Comparison of ENCODE assay signal across 27 mouse cellular contexts in genomic region chr8:100144124-100144680, GRCm38 (mm10).
"Had no signal": no experiment of that assay in that cellular context is flagged by ENCODE, and none has a peak within 500 bp of the region (broad histone marks: within the 10 kb centered on the region; RNA-seq: fewer than 3 reads in every experiment).

No protein-coding gene starts in this region.

- ATAC-seq: hindbrain, postnatal 0 days; intestine, embryonic 16.5 days; liver, postnatal 0 days had no signal

- H3K36me3 ChIP-seq: heart, embryonic 13.5 days; heart, embryonic 15.5 days; hindbrain, embryonic 13.5 days; hindbrain, embryonic 15.5 days; limb, embryonic 10.5 days; limb, embryonic 12.5 days; liver, embryonic 13.5 days; liver, embryonic 15.5 days had no signal

- H3K9ac ChIP-seq: heart, embryonic 13.5 days; heart, embryonic 15.5 days; hindbrain, embryonic 13.5 days; hindbrain, embryonic 15.5 days; limb, embryonic 12.5 days; liver, embryonic 13.5 days; liver, embryonic 15.5 days; liver, postnatal 0 days had no signal

- H3K4me2 ChIP-seq: heart, embryonic 11.5 days; heart, embryonic 13.5 days; heart, embryonic 15.5 days; hindbrain, embryonic 13.5 days; hindbrain, embryonic 15.5 days; limb, embryonic 12.5 days; liver, embryonic 11.5 days; liver, embryonic 13.5 days; liver, embryonic 15.5 days had no signal

- H3K27ac ChIP-seq: heart, adult 2 months; heart, embryonic 13.5 days; heart, embryonic 15.5 days; hindbrain, embryonic 13.5 days; hindbrain, embryonic 15.5 days; hindbrain, postnatal 0 days; layer of hippocampus, adult 2 months; left cerebral cortex, adult 2 months; limb, embryonic 10.5 days; limb, embryonic 12.5 days; liver, embryonic 13.5 days; liver, embryonic 15.5 days had no signal

- H3K4me3 ChIP-seq: heart, adult 2 months; heart, embryonic 13.5 days; heart, embryonic 15.5 days; hindbrain, embryonic 13.5 days; hindbrain, embryonic 15.5 days; layer of hippocampus, adult 2 months; left cerebral cortex, adult 2 months; limb, embryonic 10.5 days; limb, embryonic 12.5 days; liver, embryonic 13.5 days; liver, embryonic 15.5 days had no signal

- H3K9me3 ChIP-seq: heart, embryonic 15.5 days; hindbrain, embryonic 13.5 days; hindbrain, embryonic 15.5 days; limb, embryonic 10.5 days; limb, embryonic 12.5 days; liver, embryonic 13.5 days; liver, embryonic 15.5 days had no signal

- H3K4me1 ChIP-seq: heart, embryonic 13.5 days; heart, embryonic 15.5 days; hindbrain, embryonic 13.5 days; hindbrain, embryonic 15.5 days; limb, embryonic 10.5 days; limb, embryonic 12.5 days; liver, embryonic 13.5 days; liver, embryonic 15.5 days had no signal

- H3K27me3 ChIP-seq: heart, embryonic 13.5 days; heart, embryonic 15.5 days; hindbrain, embryonic 13.5 days; hindbrain, embryonic 15.5 days; limb, embryonic 12.5 days; liver, embryonic 13.5 days; liver, embryonic 15.5 days had no signal

- DNase-seq: gastrocnemius, postnatal 14 days; gastrocnemius, postnatal 36 days; heart, adult 11 months; heart, adult 2 months; heart, postnatal 14 days; heart, postnatal 36 days; kidney, adult 11 months; kidney, adult 2 months; kidney, postnatal 10 days; kidney, postnatal 25 days; kidney, postnatal 4 days; liver; liver, embryonic 13.5 days; liver, postnatal 0 days had no signal
